Mouse (Mus musculus) megakaryocyte, embryonic 14.5 days (primary cell): ENCODE data around the gene Trappc6a. TPM values are rescaled to one million over a fixed set of nuclear protein-coding genes. Genes with fewer than 3 reads are reported as not detected.

Source experiments
- H3K27me3 ChIP-seq: replicated peaks from 2 replicates; pipeline ENCODE3; 2012; ENCODE audit warnings: inconsistent platforms
- H3K36me3 ChIP-seq: replicated peaks from 2 replicates; pipeline ENCODE3; 2012; ENCODE audit warnings: low read length, inconsistent platforms, mixed read lengths
- H3K4me1 ChIP-seq: 2 replicates; pipeline ENCODE4 v1.6.1; 2012; ENCODE audit warnings: inconsistent platforms
- H3K4me3 ChIP-seq: replicated peaks from 2 replicates; pipeline ENCODE3; 2012; ENCODE audit warnings: moderate library complexity, mild to moderate bottlenecking, inconsistent platforms
- H3K9me3 ChIP-seq: 2 replicates; pipeline ENCODE4 v1.6.1; 2012; ENCODE audit warnings: inconsistent platforms
- FLI1 ChIP-seq: IDR thresholded peaks from 2 replicates; pipeline ENCODE4 v1.6.1; 2012; ENCODE audit warnings: low read length, inconsistent platforms, mixed read lengths
- GATA1 ChIP-seq: IDR thresholded peaks from 3 replicates; pipeline ENCODE4 v1.6.1; 2012; ENCODE audit warnings: mixed read lengths, low read length, inconsistent platforms, borderline replicate concordance
- polyA plus RNA-seq: library from polyadenylated mRNA; stranded (reverse); fragments of >175 nt; gene quantifications from 2 replicates; pipeline ENCODE4 v1.2.3, GENCODE M21; 2012; ENCODE audit warnings: low replicate concordance; ENCODE audit not compliant: insufficient read depth

The Trappc6a gene
- polyA plus RNA-seq, 1 experiment, result 613 TPM

- Histone ChIP-seq H3K27me3 (no peaks in the 10 kb centered on the region), H3K36me3 (peaks cover 90% of the 10 kb centered on the region), H3K4me3 (no peak overlapping the region), H3K9me3 (no peaks in the 10 kb centered on the region), H3K4me1 (peaks cover 62% of the 10 kb centered on the region)
- no peak for TF ChIP-seq FLI1
- TF ChIP-seq GATA1, result no peak
Observed at GRCm38 (mm10) chr7:19489525-19489924, 18.7 kb upstream of the Trappc6a start.

- TF ChIP-seq FLI1 (no peak), GATA1 (no peak)
- H3K36me3 ChIP-seq, result peaks cover 95% of the 10 kb centered on the region
- no peaks in the 10 kb centered on the region for H3K9me3 ChIP-seq
- H3K4me1 ChIP-seq, result peaks cover 59% of the 10 kb centered on the region
- H3K27me3 ChIP-seq, result no peaks in the 10 kb centered on the region
- H3K4me3 ChIP-seq, result peak overlapping the region; percentile 82
Observed at GRCm38 (mm10) chr7:19491731-19492130, 16.5 kb upstream of the Trappc6a start.

GRCm38 (mm10) chr7:19494751-19495474 is 13.3 kb upstream of the Trappc6a start:
- Histone ChIP-seq H3K27me3 (no peaks in the 10 kb centered on the region), H3K4me3 (no peak overlapping the region)

DNA sequence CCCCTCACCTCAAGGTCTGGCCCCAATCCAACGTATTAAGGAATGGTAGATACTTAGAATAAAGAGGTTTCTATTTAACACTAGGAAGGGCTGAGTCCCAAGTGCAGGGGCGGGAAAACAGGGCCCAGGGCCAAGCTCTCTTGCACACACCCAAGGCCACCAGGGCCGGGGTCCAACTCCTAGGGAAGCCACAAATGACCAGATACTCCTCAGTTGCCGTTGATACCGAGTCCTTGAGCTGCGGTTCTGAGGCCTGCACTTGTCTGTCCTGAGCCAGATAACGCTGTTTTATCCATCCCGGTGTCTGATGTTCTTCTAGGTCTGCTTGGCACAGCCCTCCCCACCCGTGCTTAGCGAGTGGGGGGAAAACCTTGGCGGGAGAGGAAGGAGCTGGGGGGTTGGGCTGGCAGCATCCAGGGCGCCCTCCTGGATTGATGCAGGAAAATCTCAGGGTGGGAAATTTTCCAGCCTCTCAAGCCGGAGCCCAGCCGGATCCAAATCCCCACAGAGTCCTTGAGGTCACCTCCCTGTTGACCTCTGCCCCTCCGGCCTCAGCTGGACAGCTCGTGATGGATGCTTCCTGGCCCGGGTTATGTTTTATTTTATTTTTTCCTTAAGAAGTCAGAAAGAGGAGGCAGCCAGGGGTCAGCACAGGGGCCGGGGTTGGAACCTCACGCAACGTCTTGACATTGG is 12.5 kb upstream of the Trappc6a start:
- no peak overlapping the region for H3K4me3 ChIP-seq
- H3K27me3 ChIP-seq, result no peaks in the 10 kb centered on the region
- H3K9me3 ChIP-seq, result no peaks in the 10 kb centered on the region
- peaks cover 66% of the 10 kb centered on the region for H3K36me3 ChIP-seq
- H3K4me1 ChIP-seq, result peaks cover 67% of the 10 kb centered on the region
- TF ChIP-seq FLI1 (no peak), GATA1 (no peak)

More at GRCm38 (mm10) chr7:19494751-19495474, 13.3 kb upstream of the Trappc6a start:
- H3K4me1 ChIP-seq, result peaks cover 60% of the 10 kb centered on the region
- TF ChIP-seq FLI1 (no peak), GATA1 (no peak)
- peaks cover 72% of the 10 kb centered on the region for H3K36me3 ChIP-seq
- H3K9me3 ChIP-seq, result no peaks in the 10 kb centered on the region

- TF ChIP-seq GATA1, result no peak
- no peak for TF ChIP-seq FLI1
- H3K4me3 ChIP-seq, result no peak overlapping the region
- peaks cover 64% of the 10 kb centered on the region for H3K4me1 ChIP-seq
- no peaks in the 10 kb centered on the region for H3K9me3 ChIP-seq
- H3K36me3 ChIP-seq, result peaks cover 61% of the 10 kb centered on the region
- no peaks in the 10 kb centered on the region for H3K27me3 ChIP-seq
Observed at GRCm38 (mm10) chr7:19496214-19496555, 12.0 kb upstream of the Trappc6a start.

- no peak overlapping the region for H3K4me3 ChIP-seq
- no peaks in the 10 kb centered on the region for H3K9me3 ChIP-seq
- H3K27me3 ChIP-seq, result no peaks in the 10 kb centered on the region
- TF ChIP-seq GATA1 (no peak), FLI1 (no peak)
- H3K36me3 ChIP-seq, result peaks cover 42% of the 10 kb centered on the region
- H3K4me1 ChIP-seq, result peaks cover 56% of the 10 kb centered on the region
Observed at GRCm38 (mm10) chr7:19498326-19498725, 9.9 kb upstream of the Trappc6a start.

- H3K4me3 ChIP-seq, result no peak overlapping the region
- H3K9me3 ChIP-seq, result no peaks in the 10 kb centered on the region
Observed at GRCm38 (mm10) chr7:19500420-19501363, 7.5 kb upstream of the Trappc6a start.

DNA sequence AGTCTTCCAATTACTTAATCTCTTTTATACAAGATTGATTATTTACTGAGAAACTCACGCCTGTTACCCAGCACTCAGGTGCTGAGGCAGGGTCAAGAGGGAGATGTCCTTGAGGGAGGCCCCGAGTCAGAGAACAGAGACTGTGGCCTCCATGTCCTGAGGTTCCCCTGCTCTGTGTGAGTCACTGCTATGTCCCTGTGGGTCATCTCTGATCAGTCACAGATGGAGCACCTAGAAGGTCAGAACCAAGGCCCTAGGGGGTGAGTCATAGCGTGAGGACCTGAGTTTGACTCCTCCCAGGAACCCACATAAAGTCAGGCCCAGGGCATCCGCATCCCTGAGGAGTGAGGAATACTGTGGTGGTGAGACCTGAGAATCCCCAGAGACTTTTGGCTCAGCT is 6.5 kb upstream of the Trappc6a start:
- Histone ChIP-seq H3K4me1 (peaks cover 57% of the 10 kb centered on the region), H3K36me3 (peaks cover 28% of the 10 kb centered on the region), H3K9me3 (no peaks in the 10 kb centered on the region), H3K4me3 (no peak overlapping the region), H3K27me3 (no peaks in the 10 kb centered on the region)
- TF ChIP-seq GATA1 (no peak), FLI1 (no peak)

More at GRCm38 (mm10) chr7:19500420-19501363, 7.5 kb upstream of the Trappc6a start:
- Histone ChIP-seq H3K4me1 (peaks cover 59% of the 10 kb centered on the region), H3K27me3 (no peaks in the 10 kb centered on the region), H3K36me3 (peaks cover 32% of the 10 kb centered on the region)
- TF ChIP-seq GATA1 (no peak), FLI1 (no peak)

DNA sequence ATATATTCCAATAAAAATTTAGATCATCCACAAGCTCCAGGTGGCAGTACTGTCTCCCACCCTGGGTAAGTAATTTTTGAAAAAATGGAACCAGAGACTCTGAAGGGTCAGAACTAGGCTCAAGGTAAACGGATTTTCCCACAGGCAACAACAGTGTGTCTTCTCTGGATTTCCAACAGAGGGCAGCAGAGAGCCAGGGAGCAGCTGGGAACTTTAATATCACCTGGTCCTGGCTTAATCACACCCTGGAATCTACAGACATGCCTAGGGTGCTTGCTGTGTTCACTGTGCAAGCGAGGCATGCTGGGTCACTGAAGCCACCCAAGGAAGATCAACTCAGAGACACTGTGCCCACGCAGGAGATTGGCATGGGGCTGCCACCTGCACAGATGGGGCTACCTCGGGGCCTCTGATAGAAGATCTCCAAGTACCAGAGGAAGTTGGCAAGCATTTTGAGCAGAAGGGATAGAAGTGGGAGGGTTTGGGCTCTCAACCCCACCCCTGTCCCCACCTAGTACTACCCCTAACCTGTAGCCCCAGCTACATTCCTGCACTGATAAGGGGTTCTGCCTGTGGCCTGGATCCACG is 4.6 kb upstream of the Trappc6a start:
- no peaks in the 10 kb centered on the region for H3K9me3 ChIP-seq
- TF ChIP-seq GATA1 (no peak), FLI1 (no peak)
- H3K4me1 ChIP-seq, result peaks cover 60% of the 10 kb centered on the region
- peak overlapping the region; percentile 26 for H3K4me3 ChIP-seq
- H3K27me3 ChIP-seq, result no peaks in the 10 kb centered on the region
- H3K36me3 ChIP-seq, result peaks cover 22% of the 10 kb centered on the region

GRCm38 (mm10) chr7:19506326-19506725 is 1.9 kb upstream of the Trappc6a start:
- Histone ChIP-seq H3K4me3 (no peak overlapping the region), H3K9me3 (no peaks in the 10 kb centered on the region), H3K27me3 (no peaks in the 10 kb centered on the region), H3K36me3 (peaks cover 32% of the 10 kb centered on the region), H3K4me1 (peaks cover 56% of the 10 kb centered on the region)
- TF ChIP-seq FLI1 (no peak), GATA1 (no peak)
